Mouse (Mus musculus) erythroid progenitor cell, adult 5-6 weeks (primary cell): Measurements from ENCODE around the gene Magix. TPM values are rescaled to one million over a fixed set of nuclear protein-coding genes. Genes with fewer than 3 reads are reported as not detected.
A peak's percentile ranks its signal among the peaks of the same experiment; 100 is the strongest.

ENCODE experiments used
- ATAC-seq: replicated peaks from 2 replicates; pipeline ENCODE4 v1.8.0; 2016; ENCODE audit warnings: moderate number of reproducible peaks, mild to moderate bottlenecking, moderate TSS enrichment, inconsistent platforms; ENCODE audit not compliant: poor library complexity, low FRiP score, severe bottlenecking
- total RNA-seq, 2 experiments: library from RNA; stranded (forward) in 1 of 2; stranded (reverse) in 1 of 2; fragments of 150-400 nt in 1 of 2; fragments of 186-747, 209-891 nt in 1 of 2; gene quantifications; 2 replicates each; pipeline versions ENCODE4 v1.2.3 to v1.2.4; 2015 to 2017; ENCODE audit warnings: low replicate concordance in 2 of 2

Gene Magix
- total RNA-seq, 2 experiments from 2014 or later, result not detected

- ATAC-seq, result no peak
Measured at GRCm38 (mm10) chrX:7675001-7675380, 6.1 kb downstream of the Magix start.

DNA sequence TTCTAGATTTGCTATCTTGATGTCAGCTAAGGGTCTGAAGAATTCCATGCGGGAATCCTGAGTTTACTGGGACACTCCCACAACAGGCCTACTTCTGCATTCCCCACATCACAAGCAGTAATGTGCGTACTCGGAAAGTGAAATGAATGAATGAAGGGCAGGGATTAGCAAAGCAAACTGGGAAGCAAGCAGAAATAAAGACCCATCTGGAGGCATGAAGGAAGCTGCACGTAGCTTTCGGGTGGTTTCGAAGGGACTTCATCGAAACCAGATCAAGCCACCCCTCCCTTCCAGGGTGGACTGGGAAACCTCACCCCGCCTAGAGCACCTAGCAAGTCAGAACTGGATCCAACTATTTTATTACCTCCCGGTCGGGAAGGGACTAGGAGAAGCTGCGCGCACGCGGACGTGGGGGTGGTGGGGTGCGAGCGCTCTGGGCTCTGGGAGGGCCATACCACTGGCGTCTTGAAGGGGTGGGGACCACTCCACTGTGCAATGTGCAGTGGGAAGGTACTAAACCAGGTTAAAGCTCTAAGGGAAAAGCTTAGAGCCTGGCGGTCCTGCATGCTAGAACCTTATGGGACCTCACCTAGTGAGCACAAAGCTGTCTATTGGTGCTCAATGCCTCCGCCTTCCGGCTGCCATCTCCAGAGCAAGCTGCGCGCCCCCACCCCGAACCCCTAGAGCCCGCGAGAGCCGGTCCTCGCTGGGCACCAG is 6.6 kb downstream of the Magix start:
- no peak for ATAC-seq

GRCm38 (mm10) chrX:7673578-7674281 is 7.3 kb downstream of the Magix start:
- ATAC-seq, result no peak

- ATAC-seq, result no peak
Measured at GRCm38 (mm10) chrX:7672739-7673138, 8.3 kb downstream of the Magix start.

DNA sequence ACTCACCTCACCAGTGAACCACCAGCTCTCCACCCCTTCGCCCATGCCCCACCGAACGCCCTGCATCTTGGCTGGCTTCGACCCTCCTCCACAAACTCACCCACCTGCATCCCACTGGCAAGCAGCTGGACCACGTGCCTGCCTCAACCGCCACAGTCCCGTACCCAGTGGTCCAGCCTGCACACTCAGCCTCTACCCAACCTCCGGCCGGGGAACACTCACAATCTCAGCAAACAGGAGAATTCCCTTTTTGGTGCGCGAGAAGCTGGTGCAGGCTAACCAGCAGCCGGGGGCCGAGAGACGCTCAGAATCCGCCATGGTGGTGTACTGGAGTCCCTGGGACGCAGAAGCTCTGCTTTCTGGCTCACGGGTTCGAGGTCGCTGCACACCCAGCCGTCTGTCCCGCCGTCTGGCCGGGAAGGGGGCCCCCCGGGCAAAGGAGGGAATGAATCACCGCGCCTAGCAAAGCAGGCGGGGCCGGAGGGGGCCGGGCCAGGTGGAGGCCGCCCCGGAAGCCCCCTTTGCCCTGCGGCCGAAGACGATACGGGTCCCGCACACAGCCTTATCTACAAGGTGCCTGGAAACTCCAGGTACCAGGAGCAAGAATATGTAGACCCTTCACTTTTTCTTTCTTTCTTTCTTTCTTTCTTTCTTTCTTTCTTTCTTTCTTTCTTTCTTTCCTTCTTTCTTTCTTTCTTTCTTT is 10.0 kb downstream of the Magix start, which contains the start of gene Plp2:
Gene Plp2 (minus strand): TSS at position 470 of the 703 bp plus-strand sequence.
- ATAC-seq, result no peak; the same call in 1 of the 2 replicates

GRCm38 (mm10) chrX:7670390-7670881 is 10.6 kb downstream of the Magix start:
- ATAC-seq, result peak; percentile 83

- no peak for ATAC-seq
Measured at GRCm38 (mm10) chrX:7665739-7666502, 15.1 kb downstream of the Magix start.

- no peak for ATAC-seq
Measured at GRCm38 (mm10) chrX:7664791-7665190, 16.3 kb downstream of the Magix start.

DNA sequence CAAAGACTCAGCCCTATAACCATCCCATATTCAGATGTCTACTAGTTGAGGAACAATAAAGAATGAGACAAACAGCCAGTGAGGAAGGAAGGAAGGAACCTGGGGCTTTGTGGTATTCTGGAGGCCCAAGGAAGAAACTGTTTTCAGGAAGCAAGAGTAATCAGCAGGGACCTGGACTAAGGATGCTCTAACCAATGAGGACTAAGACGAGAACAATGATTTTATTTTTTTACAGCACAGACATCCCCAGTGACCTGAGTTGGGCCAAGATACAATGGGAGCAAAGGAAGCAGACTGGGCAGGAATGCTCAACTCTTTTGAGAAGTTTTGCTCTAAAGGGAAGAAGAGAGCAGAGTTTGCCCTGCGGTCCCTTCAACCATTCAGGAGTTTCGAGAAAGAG is 18.1 kb downstream of the Magix start:
- ATAC-seq, result no peak

GRCm38 (mm10) chrX:7661086-7661485 is 20.0 kb downstream of the Magix start:
- no peak for ATAC-seq

DNA sequence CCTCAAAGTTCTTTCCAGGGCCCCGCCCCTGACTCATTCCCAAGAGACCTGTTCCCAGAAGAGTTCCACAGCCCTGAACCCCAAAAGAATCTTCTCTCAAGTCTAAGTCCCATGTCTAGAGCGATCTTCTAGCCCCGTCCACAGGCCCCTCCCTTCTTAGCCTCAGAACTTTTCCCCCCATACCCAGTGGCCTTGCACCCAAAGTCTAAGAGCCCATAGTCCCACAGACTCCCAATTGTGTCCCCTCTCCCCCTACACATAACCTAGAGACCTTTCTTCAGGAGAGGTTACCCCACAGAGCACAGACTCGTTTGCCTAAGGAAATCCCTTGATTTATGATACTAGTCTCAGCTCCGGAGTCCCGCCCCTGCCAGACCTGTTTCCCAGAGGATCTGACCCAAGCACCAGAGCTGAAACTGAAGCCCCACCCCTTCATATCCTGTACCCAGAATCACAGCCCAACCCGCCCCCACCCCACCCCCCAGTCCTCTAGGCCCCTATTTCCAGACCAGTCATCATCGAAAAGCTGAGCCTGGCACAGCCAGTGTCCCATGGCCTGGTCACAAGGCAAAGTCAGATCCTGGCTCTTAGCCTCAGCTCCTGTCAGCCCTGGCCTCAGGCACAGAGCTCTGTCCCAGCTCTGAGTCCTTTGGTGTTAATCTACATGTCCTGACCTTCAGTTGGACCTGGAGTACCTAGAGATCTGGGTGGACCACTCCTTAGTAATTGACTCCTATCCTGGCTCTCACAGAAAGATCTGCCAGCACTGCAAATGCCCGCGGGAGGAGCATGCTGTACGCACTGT is 22.1 kb downstream of the Magix start:
- no peak for ATAC-seq

DNA sequence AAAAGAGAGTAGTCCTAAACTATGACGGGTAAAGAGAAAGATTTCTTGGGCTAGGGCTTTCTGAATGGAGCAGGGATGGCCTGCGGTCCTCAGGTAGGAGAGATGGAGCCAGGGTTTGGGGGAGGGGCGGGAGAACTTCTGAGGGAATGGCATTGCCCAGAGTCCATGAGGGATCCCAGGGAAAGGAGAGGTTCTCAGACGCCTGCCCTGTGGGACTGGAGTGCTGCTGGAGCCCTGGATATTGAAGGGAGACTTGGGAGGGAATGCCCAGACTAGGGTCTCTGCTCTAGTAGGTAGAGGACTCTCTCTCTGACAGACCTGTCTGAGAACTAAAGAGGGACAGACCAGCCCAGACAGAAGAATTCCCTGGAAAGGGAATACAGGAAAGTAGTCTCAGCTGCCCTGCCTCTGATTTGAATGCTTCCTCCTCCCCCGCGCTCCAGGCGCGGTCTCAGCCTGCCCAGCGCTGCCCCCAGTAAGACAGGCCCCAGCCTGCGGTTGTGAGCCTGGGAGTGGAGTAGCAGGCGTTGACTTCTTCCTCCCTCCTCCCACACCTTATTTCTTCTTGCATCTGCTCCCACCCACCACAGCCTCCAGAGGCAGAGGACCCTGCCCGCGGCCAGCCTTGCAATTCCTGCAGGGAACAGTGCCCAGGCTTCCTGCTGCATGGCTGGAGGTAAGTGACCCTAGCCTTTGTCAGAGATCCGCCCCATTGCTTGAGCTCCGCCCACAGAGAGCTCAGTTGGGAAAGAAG is 22.8 kb downstream of the Magix start:
- no peak for ATAC-seq

GRCm38 (mm10) chrX:7657221-7657639 is 23.8 kb downstream of the Magix start, which contains the start of gene Prickle3:
Gene Prickle3 (plus strand): TSS chrX:7657260.
- peak; percentile 54; the same call in 1 of the 2 replicates for ATAC-seq

DNA sequence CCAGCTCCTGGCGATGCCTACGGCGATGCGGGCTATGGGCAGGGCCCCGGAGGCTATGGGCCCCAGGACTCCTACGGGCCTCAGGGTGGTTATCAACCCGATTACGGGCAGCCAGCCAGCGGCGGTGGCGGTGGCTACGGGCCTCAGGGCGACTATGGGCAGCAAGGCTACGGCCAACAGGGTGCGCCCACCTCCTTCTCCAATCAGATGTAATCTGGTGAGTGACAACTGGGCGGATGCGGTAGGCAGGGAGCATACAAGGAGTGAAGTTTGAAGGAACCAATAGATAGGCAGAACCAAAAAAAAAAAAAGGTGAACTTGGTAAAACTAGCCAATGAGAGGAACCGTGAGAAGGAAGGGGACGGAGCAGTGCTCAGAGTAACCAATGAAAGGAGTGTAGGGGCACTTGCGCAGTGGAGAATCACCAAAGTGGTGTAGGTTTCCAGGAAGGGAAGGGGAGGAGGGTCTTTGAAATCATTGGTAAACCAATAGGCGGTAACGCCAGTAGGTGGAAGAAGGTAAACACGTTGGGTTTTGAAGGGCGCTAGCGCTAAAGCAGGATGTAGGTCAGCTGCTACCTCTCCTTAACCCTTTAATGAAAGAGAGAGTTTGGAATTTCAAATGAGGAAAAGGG is 32.3 kb downstream of the Magix start:
- peak; percentile 97 for ATAC-seq

DNA sequence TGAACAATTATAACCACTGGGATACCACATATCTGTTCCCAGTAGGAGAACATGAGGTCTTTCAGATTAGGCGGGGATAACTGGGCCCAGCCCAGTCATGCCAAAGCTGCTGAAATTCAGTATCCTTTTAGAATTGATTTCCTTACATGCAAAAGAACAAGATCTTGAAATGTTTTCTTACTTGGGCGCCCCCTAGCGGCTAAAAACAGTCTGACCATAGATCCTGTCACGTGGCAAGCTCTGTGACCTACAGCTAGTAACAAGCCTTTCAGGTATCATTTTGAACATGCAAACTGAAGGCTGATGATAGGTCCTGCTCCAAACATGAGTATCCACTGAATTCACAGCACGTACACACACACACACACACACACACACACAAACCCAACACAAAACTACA is 35.7 kb downstream of the Magix start:
- ATAC-seq, result no peak

DNA sequence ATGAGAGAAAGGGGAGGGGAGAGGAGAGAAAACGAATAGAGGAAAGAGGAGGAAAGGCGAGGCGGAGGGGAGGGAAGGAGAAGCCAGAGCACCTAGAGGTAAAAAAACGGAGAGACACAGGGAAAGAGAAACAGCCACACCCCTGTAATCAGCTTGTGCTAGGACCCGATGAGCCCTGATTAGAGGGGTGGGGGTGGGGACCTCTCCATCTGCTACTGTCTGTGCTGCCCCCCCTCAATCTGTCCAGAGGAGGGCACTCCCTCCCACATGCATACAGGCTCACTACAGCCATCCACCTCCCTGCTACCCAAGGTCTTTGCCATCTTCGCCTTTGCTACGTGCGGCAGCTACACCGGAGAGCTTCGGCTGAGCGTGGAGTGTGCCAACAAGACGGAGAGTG is 40.3 kb downstream of the Magix start:
- ATAC-seq, result no peak

DNA sequence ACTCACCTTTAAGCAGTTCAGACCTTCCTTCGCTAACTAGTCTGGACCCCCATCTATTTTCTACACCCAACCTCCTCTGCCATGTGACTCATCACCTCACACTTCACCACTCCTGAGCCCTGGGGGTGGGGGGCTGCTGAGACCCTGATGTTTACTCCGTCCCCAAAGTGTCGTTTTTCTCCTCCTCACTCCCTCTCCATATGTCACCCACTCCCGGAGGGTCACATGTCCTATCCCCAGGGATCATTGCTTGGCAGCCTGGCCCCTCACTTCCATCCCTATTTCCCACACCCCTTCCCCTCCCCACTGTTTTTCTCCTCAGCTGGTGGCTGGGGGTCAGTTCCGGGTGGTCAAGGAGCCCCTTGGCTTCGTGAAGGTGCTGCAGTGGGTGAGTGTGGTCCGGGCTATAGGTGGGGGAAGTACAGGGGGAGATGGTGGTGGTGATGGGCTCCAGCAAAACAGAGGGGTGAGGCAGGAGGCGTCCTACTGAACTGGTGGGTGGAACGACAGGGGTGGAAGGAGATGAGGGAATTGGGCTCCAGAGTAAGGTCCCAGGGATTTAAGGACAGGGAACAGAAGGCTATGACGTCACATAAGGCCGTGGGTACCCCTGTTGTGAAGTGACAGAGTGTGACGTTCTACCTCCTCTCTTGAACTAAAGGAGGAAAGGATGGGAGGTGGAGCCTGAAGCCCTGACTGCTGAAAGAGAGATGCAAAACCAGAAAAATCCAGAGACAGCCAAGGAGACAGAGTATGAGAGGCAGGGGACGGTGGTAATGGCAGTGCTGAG is 41.3 kb downstream of the Magix start:
- no peak for ATAC-seq
